Mouse (Mus musculus): ENCODE measurements around the gene Cds2.
"Not testable (repeated sequence)": the region's sequence is repeated elsewhere in the genome, so short reads cannot be mapped to it uniquely, and the experiment has no call there.

Cds2 gene

GRCm38 (mm10) chr2:132262879-132263398 is at the start of gene Cds2:
Gene Cds2 (plus strand): TSS chr2:132263148.
- peak; percentile 98 for DNase-seq (ENCODE audit: low spot score)

GRCm38 (mm10) chr2:132221611-132222073 is 41.3 kb upstream of the Cds2 start:
- DNase-seq (ENCODE audit: low spot score) = no peak

GRCm38 (mm10) chr2:132224359-132224758 is 38.6 kb upstream of the Cds2 start:
- no peak for DNase-seq (ENCODE audit: low spot score)

GRCm38 (mm10) chr2:132232413-132232945 is 30.5 kb upstream of the Cds2 start:
- no peak for DNase-seq (ENCODE audit: low spot score)

- DNase-seq (ENCODE audit: low spot score) = no peak
These were observed 28.8 kb upstream of the Cds2 start for GRCm38 (mm10) chr2:132233985-132234765.

- DNase-seq (ENCODE audit: low spot score) = no peak
These were observed 27.7 kb upstream of the Cds2 start for GRCm38 (mm10) chr2:132235291-132235690.

- DNase-seq (ENCODE audit: low spot score) = no peak
These were observed 27.0 kb upstream of the Cds2 start for GRCm38 (mm10) chr2:132235975-132236374.

GRCm38 (mm10) chr2:132239434-132239833 is 23.5 kb upstream of the Cds2 start:
- not testable (repeated sequence) for DNase-seq (ENCODE audit: low spot score)

- DNase-seq (ENCODE audit: low spot score) = peak; percentile 46
These were observed 22.5 kb upstream of the Cds2 start for GRCm38 (mm10) chr2:132240457-132240856.

- DNase-seq (ENCODE audit: low spot score) = no peak
These were observed 19.6 kb upstream of the Cds2 start for GRCm38 (mm10) chr2:132243370-132243769.

GRCm38 (mm10) chr2:132247539-132248313 is 15.2 kb upstream of the Cds2 start, which contains the start of gene Tmem230:
Gene Tmem230 (minus strand): TSS chr2:132247807.
- DNase-seq (ENCODE audit: low spot score) = no peak

- DNase-seq (ENCODE audit: low spot score) = no peak
These were observed 11.0 kb upstream of the Cds2 start for GRCm38 (mm10) chr2:132251911-132252310.

- peak; percentile 97 for DNase-seq (ENCODE audit: low spot score)
These were observed 10.1 kb upstream of the Cds2 start, which contains the start of gene Pcna for GRCm38 (mm10) chr2:132252542-132253528. Gene Pcna (minus strand): TSS chr2:132253314.

- no peak for DNase-seq (ENCODE audit: low spot score)
These were observed 9.3 kb upstream of the Cds2 start for GRCm38 (mm10) chr2:132253603-132254002.

GRCm38 (mm10) chr2:132257350-132258068 is 5.4 kb upstream of the Cds2 start:
- no peak for DNase-seq (ENCODE audit: low spot score)

GRCm38 (mm10) chr2:132260601-132261000 is 2.3 kb upstream of the Cds2 start:
- no peak for DNase-seq (ENCODE audit: low spot score)

- no peak for DNase-seq (ENCODE audit: low spot score)
These were observed 773 bp upstream of the Cds2 start for GRCm38 (mm10) chr2:132262175-132262574.

- peak; percentile 47 for DNase-seq (ENCODE audit: low spot score)
These were observed 695 bp downstream of the Cds2 start for GRCm38 (mm10) chr2:132263421-132264265.

GRCm38 (mm10) chr2:132264266-132264710 is 1.3 kb downstream of the Cds2 start:
- DNase-seq (ENCODE audit: low spot score) = no peak

Data from MN1 (cell line).